Mouse (Mus musculus): ENCODE measurements around the gene Rfk. TPM values are rescaled to one million over a fixed set of nuclear protein-coding genes. Genes with fewer than 3 reads are reported as not detected.

Rfk gene
- polyA plus RNA-seq, 1 experiment from 2014 or later = 80.8 TPM

DNA sequence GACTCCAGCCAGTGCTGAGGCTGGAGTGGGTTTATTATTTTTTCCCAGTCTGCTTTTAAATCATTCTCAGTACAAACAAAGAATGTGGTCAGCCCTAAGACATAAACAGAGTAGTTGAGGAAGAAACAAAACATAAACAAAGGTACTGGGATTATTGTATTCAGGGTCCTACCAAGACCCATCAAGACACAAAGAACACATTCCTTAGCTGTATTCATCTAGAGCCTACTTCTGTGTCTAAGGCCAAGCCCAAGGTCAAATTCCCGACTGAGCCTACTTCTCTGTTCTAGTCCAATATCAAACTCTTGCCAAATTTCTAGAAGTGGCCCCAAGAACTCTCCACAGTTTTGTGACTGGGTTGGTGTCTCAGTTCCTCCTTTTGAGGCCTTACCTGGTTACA is 24.0 kb downstream of the Rfk start:
- 74% methylated on average over 1 of the region's 1 CpGs for WGBS
- H3K27ac ChIP-seq = no peak overlapping the region
- no peaks in the 10 kb centered on the region for H3K27me3 ChIP-seq (replicated peaks)
- no peak overlapping the region for H3K4me3 ChIP-seq (replicated peaks)
- H3K4me1 ChIP-seq = no peaks in the 10 kb centered on the region
- no peak overlapping the region for H3K4me2 ChIP-seq
- no peaks in the 10 kb centered on the region for H3K36me3 ChIP-seq
- ATAC-seq (ENCODE audit: insufficient read depth, low FRiP score, low read depth) = no peak
- H3K9ac ChIP-seq = no peak overlapping the region
- no peaks in the 10 kb centered on the region for H3K9me3 ChIP-seq

DNA sequence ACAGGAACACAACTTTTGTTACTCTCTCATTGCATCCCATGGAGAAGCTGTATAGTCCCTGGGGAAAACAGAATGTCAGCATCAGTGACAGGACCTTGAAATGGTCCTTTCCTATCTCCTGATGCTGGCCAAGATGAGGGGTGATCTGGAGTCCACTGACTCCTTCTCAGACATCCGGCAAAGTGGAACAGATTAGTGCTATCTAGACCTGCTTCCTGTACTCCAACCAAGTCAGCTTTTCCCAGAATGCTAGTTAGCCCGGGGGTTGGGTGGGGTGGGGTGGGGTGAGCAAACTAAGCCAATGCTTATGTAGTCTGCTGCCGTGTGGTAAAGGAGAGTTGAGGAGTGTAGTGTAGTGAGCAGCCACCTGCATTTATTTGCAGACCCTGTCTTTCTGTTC is 29.5 kb downstream of the Rfk start:
- WGBS = 55% methylated on average over 3 of the region's 3 CpGs
- no peak overlapping the region for H3K27ac ChIP-seq
- H3K4me2 ChIP-seq = no peak overlapping the region
- H3K27me3 ChIP-seq (replicated peaks) = no peaks in the 10 kb centered on the region
- no peak for ATAC-seq (ENCODE audit: insufficient read depth, low FRiP score, low read depth)
- no peaks in the 10 kb centered on the region for H3K4me1 ChIP-seq
- H3K36me3 ChIP-seq = no peaks in the 10 kb centered on the region
- no peaks in the 10 kb centered on the region for H3K9me3 ChIP-seq
- no peak overlapping the region for H3K4me3 ChIP-seq (replicated peaks)
- H3K9ac ChIP-seq = no peak overlapping the region

DNA sequence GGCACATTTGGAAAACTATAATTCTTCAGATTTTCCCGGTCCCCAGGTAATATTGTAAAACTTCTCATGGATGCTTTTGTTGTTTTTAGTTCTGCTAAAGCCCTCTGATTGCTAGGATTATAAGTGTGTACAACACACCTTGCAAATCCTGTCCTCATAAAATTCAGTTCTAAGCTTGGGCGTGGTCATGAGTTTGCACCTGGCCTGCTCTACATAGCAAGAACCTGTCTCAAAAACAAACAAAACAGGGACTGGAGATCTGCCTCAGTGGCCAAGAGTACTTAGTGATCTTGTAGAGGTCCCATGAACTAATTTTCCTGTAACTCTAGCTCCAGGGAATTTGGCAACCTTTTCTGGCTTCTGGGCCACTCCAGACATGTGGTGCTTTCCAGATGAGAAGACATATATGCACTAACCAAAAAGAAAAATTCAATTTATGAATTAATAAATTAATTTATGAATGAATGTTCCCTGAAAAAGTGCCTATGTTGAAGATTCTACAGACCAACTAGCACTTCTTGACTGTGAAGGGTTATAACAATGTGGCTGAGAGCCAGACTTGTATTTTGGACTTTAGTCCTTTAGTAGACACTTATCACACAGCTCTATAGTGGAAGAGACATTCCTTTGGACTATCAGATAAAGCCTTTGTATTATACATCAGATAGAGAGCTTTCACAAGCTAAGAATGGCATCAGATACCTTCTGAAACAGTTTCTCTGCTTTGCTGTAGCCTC is 34.1 kb downstream of the Rfk start:
- Histone ChIP-seq H3K4me2 (no peak overlapping the region), H3K9me3 (no peaks in the 10 kb centered on the region), H3K27me3 (replicated peaks) (no peaks in the 10 kb centered on the region), H3K27ac (no peak overlapping the region), H3K4me1 (no peaks in the 10 kb centered on the region), H3K4me3 (replicated peaks) (no peak overlapping the region), H3K9ac (no peak overlapping the region), H3K36me3 (no peaks in the 10 kb centered on the region)
- WGBS = 83% methylated on average over 2 of the region's 2 CpGs
- ATAC-seq (ENCODE audit: insufficient read depth, low FRiP score, low read depth) = no peak

DNA sequence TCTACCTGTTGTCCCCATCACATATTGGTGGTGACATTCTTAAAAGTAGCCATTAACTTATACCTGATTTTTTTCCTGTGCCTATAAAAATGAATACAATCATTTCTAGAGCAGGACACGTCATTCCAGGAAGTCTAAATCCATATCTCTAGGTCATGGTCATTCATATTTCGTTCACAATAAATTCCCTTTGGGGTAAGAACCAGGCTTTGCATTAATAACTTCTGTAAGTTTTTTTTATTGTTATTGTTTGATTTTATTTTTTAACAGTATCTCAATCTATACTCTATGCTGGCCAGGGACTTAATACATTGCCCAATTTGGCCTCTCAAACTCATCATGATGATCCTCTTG is 34.7 kb downstream of the Rfk start:
- Histone ChIP-seq H3K4me3 (replicated peaks) (no peak overlapping the region), H3K27ac (no peak overlapping the region), H3K9me3 (no peaks in the 10 kb centered on the region), H3K4me2 (no peak overlapping the region), H3K9ac (no peak overlapping the region), H3K27me3 (replicated peaks) (no peaks in the 10 kb centered on the region), H3K36me3 (no peaks in the 10 kb centered on the region), H3K4me1 (no peaks in the 10 kb centered on the region)
- no peak for ATAC-seq (ENCODE audit: insufficient read depth, low FRiP score, low read depth)
- WGBS = 69% methylated on average over 2 of the region's 2 CpGs

DNA sequence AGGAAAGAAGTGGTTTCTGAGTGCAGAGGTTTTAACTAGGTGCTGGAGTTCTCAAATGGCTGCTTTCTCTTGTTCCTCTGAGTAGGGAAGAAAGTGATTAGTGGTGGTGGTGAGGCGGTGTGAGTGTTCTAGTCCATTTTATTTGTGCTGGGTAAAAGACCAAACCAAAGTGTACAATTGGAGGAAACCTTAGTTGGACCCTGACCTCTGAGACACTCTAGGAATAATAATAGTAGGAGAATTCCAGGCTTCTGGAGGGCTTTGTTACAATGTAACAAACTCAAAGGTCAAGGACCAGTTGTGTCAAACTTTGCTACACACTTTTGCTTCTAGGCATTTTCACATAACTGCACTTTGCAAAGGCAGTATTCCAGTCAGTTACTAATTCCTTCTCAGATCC is 42.8 kb downstream of the Rfk start:
- ATAC-seq (ENCODE audit: insufficient read depth, low FRiP score, low read depth) = no peak
- Histone ChIP-seq H3K36me3 (no peaks in the 10 kb centered on the region), H3K4me1 (no peaks in the 10 kb centered on the region), H3K9me3 (no peaks in the 10 kb centered on the region), H3K4me2 (no peak overlapping the region), H3K9ac (no peak overlapping the region), H3K27me3 (replicated peaks) (no peaks in the 10 kb centered on the region), H3K27ac (no peak overlapping the region), H3K4me3 (replicated peaks) (no peak overlapping the region)
- WGBS = 85% methylated on average over 1 of the region's 1 CpGs

DNA sequence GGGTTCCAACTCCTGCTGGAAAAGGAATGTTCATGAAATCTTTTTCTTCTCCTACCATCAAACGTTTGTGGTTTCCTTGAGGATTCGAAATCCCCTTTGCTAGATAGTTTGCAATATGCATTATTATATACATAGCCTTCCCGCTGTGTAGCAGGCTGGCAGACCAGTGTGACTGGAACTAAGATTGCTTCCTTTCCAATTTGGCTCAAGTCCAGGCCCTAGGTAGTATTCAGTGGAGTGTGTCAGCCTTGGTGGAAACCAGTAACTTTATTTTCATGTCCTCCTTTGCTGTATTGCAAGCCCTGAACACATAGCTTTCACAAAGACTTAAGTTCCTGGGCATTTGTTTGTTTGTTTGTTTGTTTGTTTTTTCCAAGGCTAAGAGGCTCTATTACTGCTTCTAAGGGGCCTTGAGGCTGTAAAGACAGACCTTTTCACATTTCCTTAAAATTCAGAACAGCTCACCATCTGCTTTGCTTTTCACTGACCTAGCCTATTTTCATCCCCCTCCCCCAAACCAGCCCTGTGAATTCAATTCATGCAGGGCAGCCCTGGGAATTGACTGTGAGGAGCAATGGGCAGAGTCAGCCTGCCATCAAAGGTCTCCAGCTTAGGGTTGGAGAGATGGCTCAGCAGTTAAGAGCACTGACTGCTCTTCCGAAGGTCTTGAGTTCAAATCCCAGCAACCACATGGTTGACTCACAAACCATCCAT is 45.8 kb downstream of the Rfk start:
- H3K27me3 ChIP-seq (replicated peaks) = no peaks in the 10 kb centered on the region
- H3K4me2 ChIP-seq = no peak overlapping the region
- no peak overlapping the region for H3K27ac ChIP-seq
- no peaks in the 10 kb centered on the region for H3K9me3 ChIP-seq
- no peak for ATAC-seq (ENCODE audit: insufficient read depth, low FRiP score, low read depth)
- no peak overlapping the region for H3K9ac ChIP-seq
- H3K36me3 ChIP-seq = no peaks in the 10 kb centered on the region
- WGBS = 55% methylated on average over 4 of the region's 4 CpGs
- H3K4me1 ChIP-seq = no peaks in the 10 kb centered on the region
- H3K4me3 ChIP-seq (replicated peaks) = no peak overlapping the region

DNA sequence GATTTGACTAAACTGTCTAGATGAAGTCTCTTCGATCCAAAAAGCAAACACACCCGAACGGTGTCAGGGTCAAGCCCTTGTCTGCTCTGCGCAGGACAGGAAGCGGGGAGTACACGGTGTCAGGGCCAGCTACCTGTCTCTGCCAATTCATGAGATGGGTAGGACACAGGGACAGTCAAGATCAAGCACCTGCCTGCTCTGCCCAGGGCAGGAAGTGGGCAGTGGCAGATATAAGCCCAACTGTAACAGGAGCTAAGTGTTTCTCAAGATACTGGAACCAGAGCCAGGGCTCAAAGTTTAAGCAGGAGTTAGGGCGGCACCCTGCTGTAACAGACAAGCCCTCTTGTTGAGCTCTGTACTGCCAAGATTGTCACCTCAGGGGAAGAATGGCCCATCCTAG is 49.7 kb downstream of the Rfk start:
- Histone ChIP-seq H3K9me3 (no peaks in the 10 kb centered on the region), H3K4me1 (no peaks in the 10 kb centered on the region), H3K27me3 (replicated peaks) (no peaks in the 10 kb centered on the region), H3K4me2 (no peak overlapping the region), H3K4me3 (replicated peaks) (no peak overlapping the region), H3K36me3 (no peaks in the 10 kb centered on the region), H3K27ac (no peak overlapping the region), H3K9ac (no peak overlapping the region)
- ATAC-seq (ENCODE audit: insufficient read depth, low FRiP score, low read depth) = no peak
- 80% methylated on average over 7 of the region's 7 CpGs for WGBS

Other genes starting within 250 kb of the Rfk start
- gene Gcnt1, start 21.2 kb upstream of the Rfk start, polyA plus RNA-seq (2015; fragmentation: Nextera tagmentation; extraction: Ambion mirVana) = 7.4 and 8.3 TPM in 2 replicates